Mouse (Mus musculus) hindbrain, embryonic 13.5 days (tissue): Measurements from ENCODE around the gene Fgf16. TPM values are rescaled to one million over a fixed set of nuclear protein-coding genes. Genes with fewer than 3 reads are reported as not detected.

Source experiments
- ATAC-seq: fragments of 200-750 bp; cut with Nextera tagmentation; 2 replicates; pipeline ENCODE4 v1.8.0; 2017; ENCODE audit warnings: moderate TSS enrichment; ENCODE audit not compliant: low FRiP score
- H3K27ac ChIP-seq: fragments of 300-500 bp; sonication (generic); 2 replicates; pipeline ENCODE4 v1.5.1; 2015; ENCODE audit warnings: inconsistent platforms, mild to moderate bottlenecking, moderate library complexity
- H3K27me3 ChIP-seq: fragments of 300-500 bp; sonication (generic); 2 replicates; pipeline ENCODE4 v1.6.1; 2015; ENCODE audit warnings: mild to moderate bottlenecking, inconsistent platforms
- H3K36me3 ChIP-seq: fragments of 300-500 bp; sonication (generic); 2 replicates; pipeline ENCODE4 v1.6.1; 2015; ENCODE audit warnings: mild to moderate bottlenecking, inconsistent platforms
- H3K4me1 ChIP-seq: fragments of 300-500 bp; sonication (generic); replicated peaks from 2 replicates; pipeline ENCODE4 v1.6.1; 2015; ENCODE audit warnings: inconsistent platforms
- H3K4me2 ChIP-seq: fragments of 300-500 bp; sonication (generic); 2 replicates; pipeline ENCODE4 v1.6.1; 2015; ENCODE audit warnings: inconsistent platforms, mild to moderate bottlenecking, moderate library complexity
- H3K4me3 ChIP-seq: fragments of 300-500 bp; sonication (generic); 2 replicates; pipeline ENCODE4 v1.5.1; 2015; ENCODE audit warnings: mild to moderate bottlenecking, inconsistent platforms
- H3K9ac ChIP-seq: fragments of 300-500 bp; sonication (generic); 2 replicates; pipeline ENCODE4 v1.6.1; 2015; ENCODE audit warnings: mild to moderate bottlenecking, inconsistent platforms
- H3K9me3 ChIP-seq: fragments of 300-500 bp; sonication (generic); 2 replicates; pipeline ENCODE4 v1.6.1; 2016; ENCODE audit warnings: inconsistent platforms
- WGBS: fragments of 180-500 bp; shearing (Covaris S2); methylation state at CpG from one replicate; pipeline ENCODE4 v1.1.7; 2015; 5-methylcytosine and 5-hydroxymethylcytosine counted together
- polyA plus RNA-seq: library from polyadenylated mRNA; unstranded; fragments of >200 nt; fragmentation: Nextera tagmentation; extraction: Ambion mirVana; gene quantifications from 2 replicates; pipeline ENCODE4 v1.2.1, GENCODE M21; 2015

Fgf16 gene
- polyA plus RNA-seq = not detected in 2 replicates

DNA sequence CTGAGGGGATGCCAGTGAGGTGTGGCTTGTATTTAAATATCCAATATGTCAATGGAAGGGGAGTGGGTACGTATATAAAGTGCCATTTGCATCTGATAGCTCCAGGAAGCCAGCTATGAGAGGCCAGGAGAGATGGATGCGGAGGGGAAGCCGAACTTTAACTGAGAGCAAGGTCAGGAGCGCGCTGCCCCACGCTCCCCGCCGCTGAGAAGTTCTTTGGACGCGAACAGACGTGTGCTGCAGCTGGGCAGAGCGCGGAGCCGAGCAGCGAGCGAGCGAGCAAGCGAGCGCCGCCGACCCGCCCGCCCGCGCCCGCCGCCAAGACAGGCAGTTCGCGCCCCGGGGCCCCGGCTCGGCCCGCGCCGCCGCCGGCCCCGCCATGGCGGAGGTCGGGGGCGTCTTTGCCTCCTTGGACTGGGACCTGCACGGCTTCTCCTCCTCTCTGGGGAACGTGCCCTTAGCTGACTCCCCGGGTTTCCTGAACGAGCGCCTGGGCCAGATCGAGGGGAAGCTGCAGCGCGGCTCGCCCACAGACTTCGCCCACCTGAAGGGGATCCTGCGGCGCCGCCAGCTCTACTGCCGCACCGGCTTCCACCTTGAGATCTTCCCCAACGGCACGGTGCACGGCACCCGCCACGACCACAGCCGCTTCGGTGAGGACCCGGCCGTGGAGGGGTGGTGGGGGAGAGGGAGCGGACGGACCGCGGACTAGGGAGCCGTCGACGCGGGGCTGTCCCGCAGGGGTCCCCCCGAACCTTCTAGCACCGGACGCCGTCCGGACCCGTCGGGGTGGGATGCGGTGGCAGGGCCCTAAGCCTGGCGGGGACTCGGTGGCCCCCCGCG, at the start of gene Fgf16:
Gene Fgf16 (plus strand): TSS at position 118 of the 843 bp plus-strand sequence.
- Histone ChIP-seq H3K9ac (peak within 1 kb of the TSS; percentile 35), H3K4me3 (peak within 1 kb of the TSS; percentile 40), H3K9me3 (no peaks in the 10 kb centered on the region), H3K27ac (no peak within 1 kb of the TSS), H3K36me3 (no peaks in the 10 kb centered on the region), H3K4me2 (peak within 1 kb of the TSS; percentile 62), H3K4me1 (peaks cover 7% of the 10 kb centered on the region; the same call in 1 of the 2 replicates), H3K27me3 (peaks cover 66% of the 10 kb centered on the region)
- 11% methylated on average over 47 of the region's 86 CpGs for WGBS
- peak; percentile 44 for ATAC-seq

DNA sequence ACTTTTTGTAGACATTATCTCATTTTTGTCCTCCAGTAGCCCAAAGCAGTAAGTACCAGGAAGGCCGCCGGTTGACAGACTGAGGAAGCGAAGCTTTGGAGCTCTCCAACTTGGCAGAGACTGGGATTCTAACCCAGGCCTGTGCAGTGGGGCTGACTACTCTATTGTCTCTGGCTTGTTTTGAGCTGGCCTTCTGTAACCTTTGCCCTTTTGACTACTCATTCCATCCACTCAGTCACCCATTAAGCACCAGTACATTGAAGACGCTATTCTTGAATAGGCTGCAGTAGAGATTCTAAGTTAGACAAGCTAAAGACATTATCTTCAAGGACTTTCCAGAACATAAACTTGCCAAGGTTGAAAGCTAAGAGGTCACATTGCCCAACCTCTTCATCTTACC, 49.3 kb upstream of the Fgf16 start:
- 0 out of 2 replicates have a peak, but pooled peaks cover 5% of the 10 kb centered on the region for H3K27me3 ChIP-seq
- H3K27ac ChIP-seq = no peak overlapping the region
- ATAC-seq = no peak
- no peak overlapping the region for H3K4me2 ChIP-seq
- no peaks in the 10 kb centered on the region for H3K9me3 ChIP-seq
- no peak overlapping the region for H3K9ac ChIP-seq
- H3K4me3 ChIP-seq = no peak overlapping the region
- WGBS = 59% methylated on average over 4 of the region's 4 CpGs
- H3K4me1 ChIP-seq = no peaks in the 10 kb centered on the region
- H3K36me3 ChIP-seq = no peaks in the 10 kb centered on the region

DNA sequence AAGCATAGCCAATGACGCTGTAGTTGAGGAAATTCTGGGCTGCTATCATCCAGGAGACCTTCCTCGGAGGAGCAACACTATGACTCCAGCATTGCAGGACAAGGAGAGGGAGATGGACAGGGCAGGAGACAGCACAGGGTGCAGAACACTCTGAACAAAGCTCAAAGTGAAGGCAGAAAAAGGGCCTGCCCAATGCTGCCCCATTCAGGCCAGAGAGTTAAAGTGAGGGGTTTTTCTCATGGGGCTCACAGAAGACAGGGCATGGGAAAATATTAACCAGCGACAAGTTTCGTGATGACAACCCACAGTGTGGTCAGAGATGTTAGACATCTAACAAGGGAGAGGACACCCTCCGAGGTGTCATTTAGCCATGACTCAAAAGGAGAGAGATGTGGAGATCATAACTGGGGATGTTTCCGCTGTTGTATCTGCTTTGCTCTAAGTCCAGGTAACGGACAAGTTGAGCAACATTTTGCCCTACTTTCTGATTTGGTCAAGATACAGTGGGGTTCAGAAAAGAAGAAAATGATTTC, 48.2 kb upstream of the Fgf16 start:
- no peaks in the 10 kb centered on the region for H3K36me3 ChIP-seq
- H3K27me3 ChIP-seq = 0 out of 2 replicates have a peak, but pooled peaks cover 5% of the 10 kb centered on the region
- no peak overlapping the region for H3K4me2 ChIP-seq
- no peak overlapping the region for H3K27ac ChIP-seq
- no peaks in the 10 kb centered on the region for H3K4me1 ChIP-seq
- ATAC-seq = no peak
- no peak overlapping the region for H3K9ac ChIP-seq
- H3K4me3 ChIP-seq = no peak overlapping the region
- no peaks in the 10 kb centered on the region for H3K9me3 ChIP-seq
- 96% methylated on average over 7 of the region's 7 CpGs for WGBS

DNA sequence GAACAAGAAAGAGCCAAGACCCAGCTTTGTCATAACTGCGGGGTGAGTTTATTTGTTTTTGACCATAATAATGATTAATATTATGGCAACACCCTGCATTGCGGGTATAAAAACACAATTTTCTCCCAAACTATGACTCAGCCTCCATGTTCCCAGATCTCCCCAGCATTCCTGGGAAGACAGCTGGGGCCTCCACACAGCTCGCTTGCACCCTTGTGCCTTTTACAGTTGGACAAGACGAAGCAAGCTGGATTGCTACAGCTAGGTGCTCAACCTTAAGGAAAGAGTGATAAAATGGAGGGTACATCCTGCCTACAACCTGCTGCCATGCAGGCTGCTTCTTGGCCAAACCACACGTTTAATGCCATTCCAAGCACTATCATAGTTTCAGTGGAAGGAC, 45.7 kb upstream of the Fgf16 start:
- no peak overlapping the region for H3K9ac ChIP-seq
- no peaks in the 10 kb centered on the region for H3K36me3 ChIP-seq
- ATAC-seq = no peak
- no peak overlapping the region for H3K4me2 ChIP-seq
- WGBS = 88% methylated on average over 5 of the region's 5 CpGs
- H3K27ac ChIP-seq = no peak overlapping the region
- no peaks in the 10 kb centered on the region for H3K9me3 ChIP-seq
- no peaks in the 10 kb centered on the region for H3K4me1 ChIP-seq
- no peak overlapping the region for H3K4me3 ChIP-seq
- H3K27me3 ChIP-seq = no peaks in the 10 kb centered on the region

DNA sequence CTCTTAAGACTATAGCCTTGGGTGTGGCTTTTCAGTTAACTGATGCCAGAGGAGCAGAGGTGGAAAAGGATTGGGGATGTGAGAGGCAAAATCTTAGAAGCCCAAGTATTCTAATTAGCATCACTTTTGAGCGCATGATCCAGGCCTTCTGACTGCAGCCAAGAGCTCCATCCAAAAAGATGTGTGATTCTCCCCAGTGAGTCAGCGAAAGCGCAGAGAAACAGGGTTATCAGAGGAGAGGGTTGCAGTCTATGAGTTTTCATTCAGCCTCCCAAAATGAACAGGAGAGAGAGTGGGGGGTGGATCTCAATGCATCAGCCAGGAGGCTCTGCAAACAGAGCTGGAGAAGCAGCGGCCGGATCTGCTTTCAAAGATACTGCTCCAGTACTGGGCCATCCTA, 45.1 kb upstream of the Fgf16 start:
- H3K9ac ChIP-seq = no peak overlapping the region
- H3K27me3 ChIP-seq = no peaks in the 10 kb centered on the region
- H3K4me3 ChIP-seq = no peak overlapping the region
- H3K27ac ChIP-seq = no peak overlapping the region
- H3K9me3 ChIP-seq = no peaks in the 10 kb centered on the region
- no peak for ATAC-seq
- H3K36me3 ChIP-seq = no peaks in the 10 kb centered on the region
- no peaks in the 10 kb centered on the region for H3K4me1 ChIP-seq
- H3K4me2 ChIP-seq = no peak overlapping the region
- 86% methylated on average over 5 of the region's 5 CpGs for WGBS

DNA sequence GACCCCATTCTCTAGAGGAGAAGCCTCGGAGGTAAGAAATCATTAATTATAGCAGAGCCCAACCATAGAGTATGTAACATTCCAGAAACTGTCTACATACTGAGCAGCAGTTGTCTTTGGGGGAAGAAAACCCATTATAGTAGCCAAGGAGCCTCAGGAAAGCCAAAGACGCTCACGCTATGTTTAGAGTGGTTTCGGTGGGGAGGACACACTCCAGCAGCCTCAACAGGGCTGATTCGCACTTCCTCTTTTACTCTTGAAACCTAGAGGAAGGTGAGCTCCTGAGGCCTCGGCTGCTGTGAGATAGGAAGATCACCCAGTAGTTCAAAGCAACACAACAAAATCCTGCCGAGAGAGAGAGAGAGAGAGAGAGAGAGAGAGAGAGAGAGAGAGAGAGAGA, 39.9 kb upstream of the Fgf16 start:
- Histone ChIP-seq H3K36me3 (no peaks in the 10 kb centered on the region), H3K4me3 (no peak overlapping the region), H3K9ac (no peak overlapping the region), H3K4me1 (no peaks in the 10 kb centered on the region), H3K4me2 (no peak overlapping the region), H3K27me3 (no peaks in the 10 kb centered on the region), H3K27ac (no peak overlapping the region), H3K9me3 (no peaks in the 10 kb centered on the region)
- WGBS = 83% methylated on average over 7 of the region's 7 CpGs
- ATAC-seq = no peak

DNA sequence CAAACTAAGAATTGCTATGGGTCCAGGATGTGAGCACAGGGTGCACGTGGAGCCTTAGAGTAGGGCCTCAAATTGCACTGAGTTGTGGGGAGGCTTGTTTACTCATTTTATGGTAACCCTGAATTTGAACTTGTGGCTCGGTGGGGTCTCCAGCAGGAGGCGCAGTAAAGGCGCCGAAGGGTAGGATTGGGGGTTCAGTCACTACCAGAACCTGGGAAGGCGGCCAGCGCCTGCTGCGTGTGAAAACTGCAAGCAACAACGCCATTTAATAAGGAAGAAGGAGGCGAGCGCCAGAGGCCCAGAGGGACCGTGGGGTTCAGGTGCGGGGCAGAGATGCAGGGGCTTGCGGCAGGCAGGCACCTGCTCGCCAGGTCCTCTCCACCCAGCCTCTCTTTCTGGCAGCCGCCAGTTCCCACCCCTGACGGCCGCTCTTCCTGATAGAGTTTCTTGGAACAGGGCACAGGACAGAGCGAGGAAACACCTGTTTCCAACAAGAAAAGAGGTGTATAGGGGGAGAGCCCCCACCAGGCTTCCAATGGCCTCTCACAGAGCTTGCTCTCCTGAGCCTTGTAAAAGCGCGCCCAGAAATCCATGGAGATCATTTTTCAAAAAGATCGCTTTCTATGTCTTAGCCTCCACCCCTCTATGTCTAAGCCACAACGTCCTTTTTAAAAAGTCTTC, 1.1 kb upstream of the Fgf16 start:
- H3K4me1 ChIP-seq = peaks cover 7% of the 10 kb centered on the region; the same call in 1 of the 2 replicates
- 0 out of 2 replicates have a peak overlapping the region, but pooled peaks have one; percentile 35 for H3K9ac ChIP-seq
- H3K27me3 ChIP-seq = peaks cover 63% of the 10 kb centered on the region
- WGBS = 13% methylated on average over 23 of the region's 23 CpGs
- no peak overlapping the region for H3K27ac ChIP-seq
- no peaks in the 10 kb centered on the region for H3K36me3 ChIP-seq
- H3K4me2 ChIP-seq = peak overlapping the region; percentile 62
- no peaks in the 10 kb centered on the region for H3K9me3 ChIP-seq
- ATAC-seq = 0 out of 2 replicates have a peak, but pooled peaks have one; percentile 14
- H3K4me3 ChIP-seq = peak overlapping the region; percentile 40

DNA sequence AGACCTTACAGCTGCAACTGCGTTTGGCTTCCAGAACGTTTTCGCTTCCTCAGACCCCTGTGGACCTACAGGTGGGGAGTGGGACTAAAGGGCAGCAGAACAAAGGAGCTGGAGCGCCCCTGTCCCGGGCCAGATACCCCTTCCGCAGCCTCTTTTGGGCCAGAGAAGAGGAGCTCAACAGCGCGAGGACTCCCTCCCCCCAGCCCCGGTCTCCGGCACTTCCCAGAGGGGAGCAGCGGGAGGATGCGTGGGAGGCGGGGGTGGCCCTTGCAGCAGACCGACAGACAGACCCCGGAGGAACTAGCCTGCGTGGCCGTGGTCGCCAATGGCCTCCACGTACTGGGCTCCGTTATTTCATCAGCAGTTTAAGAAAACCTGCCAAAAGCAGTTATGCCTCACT, 467 bp upstream of the Fgf16 start:
- no peaks in the 10 kb centered on the region for H3K9me3 ChIP-seq
- ATAC-seq = peak; percentile 40
- peak overlapping the region; percentile 40 for H3K4me3 ChIP-seq
- H3K4me2 ChIP-seq = peak overlapping the region; percentile 62
- peaks cover 7% of the 10 kb centered on the region; the same call in 1 of the 2 replicates for H3K4me1 ChIP-seq
- 18% methylated on average over 19 of the region's 20 CpGs for WGBS
- peaks cover 66% of the 10 kb centered on the region for H3K27me3 ChIP-seq
- no peak overlapping the region for H3K27ac ChIP-seq
- H3K9ac ChIP-seq = peak overlapping the region; percentile 35; the same call in 1 of the 2 replicates
- H3K36me3 ChIP-seq = no peaks in the 10 kb centered on the region

DNA sequence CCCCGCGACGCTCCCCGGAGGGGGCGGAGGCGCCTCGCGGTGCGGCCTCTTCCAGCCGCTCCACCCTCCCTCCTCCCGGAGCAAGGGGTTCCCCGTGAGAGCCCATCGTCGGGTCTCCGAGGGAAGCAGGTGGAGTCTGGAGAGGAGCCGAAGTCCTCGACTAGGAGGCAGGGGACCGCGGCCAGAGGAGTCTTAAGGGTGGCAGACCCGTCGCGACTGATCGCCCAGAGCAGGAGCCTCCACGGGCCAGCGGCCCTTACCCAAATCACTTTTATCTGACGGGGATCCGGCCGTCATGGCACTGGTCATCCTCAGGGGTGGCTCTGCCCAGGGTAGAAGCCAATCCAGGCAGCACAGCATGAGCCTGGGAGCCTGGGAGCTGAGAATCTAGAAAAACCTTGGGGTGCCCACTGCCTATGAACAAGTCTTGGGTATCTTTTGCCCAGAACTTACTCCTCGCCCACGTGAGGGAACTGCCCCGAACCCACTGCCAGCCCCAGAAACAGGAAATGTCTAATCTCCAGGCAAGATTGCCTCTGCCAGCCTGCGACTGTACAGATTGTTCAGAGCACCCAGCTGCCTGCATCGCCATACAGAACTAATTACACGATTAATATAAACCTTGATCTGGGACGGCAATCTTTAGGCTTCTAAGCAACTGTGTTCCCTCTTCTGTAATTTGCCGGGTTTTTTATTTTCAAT, 1.1 kb downstream of the Fgf16 start:
- H3K4me3 ChIP-seq = peak overlapping the region; percentile 40
- no peak overlapping the region for H3K27ac ChIP-seq
- H3K4me1 ChIP-seq = peaks cover 7% of the 10 kb centered on the region; the same call in 1 of the 2 replicates
- no peaks in the 10 kb centered on the region for H3K36me3 ChIP-seq
- H3K27me3 ChIP-seq = peaks cover 70% of the 10 kb centered on the region
- H3K4me2 ChIP-seq = peak overlapping the region; percentile 62
- H3K9me3 ChIP-seq = no peaks in the 10 kb centered on the region
- 0 out of 2 replicates have a peak, but pooled peaks have one; percentile 33 for ATAC-seq
- 24% methylated on average over 31 of the region's 36 CpGs for WGBS
- peak overlapping the region; percentile 19; the same call in 1 of the 2 replicates for H3K9ac ChIP-seq

DNA sequence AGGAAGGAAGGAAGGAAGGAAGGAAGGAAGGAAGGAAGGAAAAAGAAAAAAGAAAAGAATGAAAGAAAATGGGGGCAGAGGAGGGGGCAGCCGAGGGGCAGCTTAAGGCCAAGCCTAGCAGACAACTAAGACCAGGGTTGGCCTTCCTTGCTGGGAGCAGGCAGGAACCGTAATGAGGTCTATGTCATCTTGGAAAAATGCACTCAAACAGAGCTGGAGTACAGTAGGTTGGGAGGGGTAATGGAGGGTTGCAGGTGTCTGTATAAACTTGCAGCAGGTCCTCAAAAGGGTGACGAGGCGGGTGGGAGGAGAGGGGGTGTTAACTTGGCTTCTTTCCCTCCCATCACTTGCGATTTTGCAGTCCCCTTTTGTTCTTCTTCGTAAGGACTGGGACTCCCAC, 1.9 kb downstream of the Fgf16 start:
- peaks cover 68% of the 10 kb centered on the region for H3K27me3 ChIP-seq
- ATAC-seq = no peak
- H3K4me2 ChIP-seq = no peak overlapping the region
- no peaks in the 10 kb centered on the region for H3K36me3 ChIP-seq
- no peak overlapping the region for H3K9ac ChIP-seq
- no peak overlapping the region for H3K4me3 ChIP-seq
- no peaks in the 10 kb centered on the region for H3K9me3 ChIP-seq
- H3K4me1 ChIP-seq = peaks cover 7% of the 10 kb centered on the region; the same call in 1 of the 2 replicates
- no peak overlapping the region for H3K27ac ChIP-seq
- 53% methylated on average over 6 of the region's 6 CpGs for WGBS

DNA sequence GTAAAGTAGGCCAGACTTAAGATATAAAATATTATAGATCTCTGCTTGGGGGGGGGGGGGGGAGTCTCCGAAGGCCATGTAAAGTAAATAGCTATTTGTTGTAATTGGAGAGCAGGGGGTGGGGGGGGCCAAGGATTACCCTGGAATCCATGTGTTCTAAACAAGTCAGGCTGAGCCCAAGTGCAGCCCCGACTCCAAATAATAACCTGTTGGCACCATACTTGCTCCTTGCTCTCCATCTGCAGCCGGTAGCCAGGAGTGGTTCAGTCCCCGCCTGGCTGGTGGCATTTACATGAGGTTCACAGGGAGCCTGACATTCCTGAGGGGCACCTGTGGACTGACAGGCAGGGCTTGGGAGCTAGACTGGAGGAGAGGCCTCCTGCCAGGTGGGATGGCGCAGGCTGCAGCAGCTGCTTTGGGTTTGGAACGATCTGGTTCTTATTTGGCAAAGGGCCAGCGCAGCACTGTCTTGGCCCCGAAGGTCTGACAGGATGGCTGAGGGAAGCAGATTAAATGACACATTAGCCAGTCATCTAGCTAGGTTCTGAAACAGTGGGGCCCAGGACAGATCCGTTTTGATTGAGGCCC, 3.2 kb downstream of the Fgf16 start:
- 39% methylated on average over 9 of the region's 9 CpGs for WGBS
- Histone ChIP-seq H3K4me2 (no peak overlapping the region), H3K4me1 (peaks cover 7% of the 10 kb centered on the region; the same call in 1 of the 2 replicates), H3K36me3 (no peaks in the 10 kb centered on the region), H3K27ac (no peak overlapping the region), H3K9me3 (no peaks in the 10 kb centered on the region), H3K9ac (no peak overlapping the region), H3K27me3 (peaks cover 62% of the 10 kb centered on the region), H3K4me3 (no peak overlapping the region)
- no peak for ATAC-seq
